Mouse (Mus musculus): ENCODE data around the gene Tmem144. TPM values are rescaled to one million over a fixed set of nuclear protein-coding genes. Genes with fewer than 3 reads are reported as not detected.

The Tmem144 gene
- total RNA-seq, 1 experiment from 2014 or later, result not detected

DNA sequence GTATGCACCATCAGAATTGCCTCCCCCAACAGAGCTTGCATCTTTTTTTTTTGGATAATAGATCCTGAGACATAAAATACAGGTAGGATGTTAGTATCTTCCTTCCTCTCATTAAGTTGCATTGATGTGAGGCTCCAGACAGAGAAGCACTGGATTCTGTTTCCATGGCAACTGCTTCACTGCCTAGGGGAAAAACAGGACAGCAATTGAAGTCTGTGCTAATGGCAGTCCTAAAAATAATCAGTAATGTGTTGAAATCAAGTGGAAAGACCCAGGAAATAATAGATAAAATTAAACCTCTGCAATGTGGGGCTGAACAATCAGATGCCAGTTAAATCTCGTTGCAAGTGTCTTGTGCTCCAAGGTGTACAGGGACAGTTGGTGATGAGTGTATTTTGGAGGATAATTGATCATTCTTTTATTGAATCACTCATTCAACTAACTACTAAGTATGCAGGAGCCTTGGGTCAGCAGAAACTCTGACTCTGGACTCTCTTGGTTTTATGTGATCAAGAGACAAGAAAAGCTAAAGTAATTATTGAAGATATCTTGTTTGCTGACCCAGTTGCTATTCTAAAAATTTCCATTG, 14.6 kb upstream of the Tmem144 start:
- no peak for ATAC-seq (replicated peaks; ENCODE audit: insufficient number of reproducible peaks, low FRiP score, low TSS enrichment, poor library complexity, severe bottlenecking)

DNA sequence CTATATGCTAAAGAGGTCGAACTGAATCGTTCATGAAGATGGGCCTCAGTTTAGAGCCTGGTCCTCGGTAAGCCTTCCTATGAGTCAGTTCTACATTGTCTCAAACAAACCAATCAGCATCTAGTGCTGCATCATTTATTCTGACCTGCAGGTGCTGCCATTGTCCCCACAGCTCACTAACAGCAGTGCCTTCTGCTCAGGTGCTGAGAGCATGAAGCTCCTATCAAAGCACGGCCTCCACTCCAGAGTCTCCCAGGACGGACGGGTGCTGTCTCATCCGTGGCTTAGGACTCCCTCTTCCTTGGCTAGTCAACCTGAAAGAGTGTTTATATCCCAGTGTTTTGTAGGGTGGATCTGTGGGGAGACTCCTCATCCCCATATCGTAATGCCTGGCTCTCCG, 14.0 kb upstream of the Tmem144 start:
- no peak for ATAC-seq (replicated peaks; ENCODE audit: insufficient number of reproducible peaks, low FRiP score, low TSS enrichment, poor library complexity, severe bottlenecking)

DNA sequence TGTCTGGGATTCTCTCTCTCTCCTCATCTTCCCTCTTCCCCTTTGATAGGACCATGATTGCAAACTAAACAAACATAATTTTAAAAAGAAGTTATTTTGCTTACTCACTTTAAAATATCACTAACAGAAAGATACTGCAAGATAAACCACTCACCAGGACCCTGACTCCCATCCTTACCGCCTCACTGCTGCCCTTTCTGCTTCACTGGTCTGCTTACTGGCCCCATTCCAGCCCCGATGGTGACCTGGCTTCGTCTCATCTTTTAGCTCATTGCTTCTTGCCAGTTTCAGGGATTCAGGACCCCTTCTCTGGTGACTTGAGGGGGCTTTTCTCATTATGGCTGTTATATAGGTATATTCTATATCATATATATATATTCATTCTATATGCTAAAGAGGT, 13.5 kb upstream of the Tmem144 start:
- no peak for ATAC-seq (replicated peaks; ENCODE audit: insufficient number of reproducible peaks, low FRiP score, low TSS enrichment, poor library complexity, severe bottlenecking)

DNA sequence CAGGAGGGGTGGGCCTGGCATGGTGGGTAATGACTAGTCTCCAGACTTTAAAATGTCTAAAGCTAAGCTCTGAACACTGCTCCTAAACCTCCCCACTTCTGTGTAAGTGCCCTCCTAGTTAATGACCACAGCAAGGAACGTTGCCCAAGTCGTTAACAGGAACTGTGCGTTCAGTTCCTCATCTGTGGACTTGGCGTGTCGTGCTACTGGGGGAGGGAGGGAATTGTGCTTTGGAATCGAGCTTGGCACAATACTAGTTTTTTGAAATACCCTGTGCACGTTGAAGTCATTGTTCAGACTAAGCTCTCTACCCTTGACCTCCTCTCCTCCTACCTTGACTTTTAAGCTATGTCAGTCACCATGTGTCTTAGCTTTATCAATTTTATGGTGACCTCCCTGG, 12.3 kb upstream of the Tmem144 start:
- ATAC-seq (replicated peaks; ENCODE audit: insufficient number of reproducible peaks, low FRiP score, low TSS enrichment, poor library complexity, severe bottlenecking), result peak; percentile 81

DNA sequence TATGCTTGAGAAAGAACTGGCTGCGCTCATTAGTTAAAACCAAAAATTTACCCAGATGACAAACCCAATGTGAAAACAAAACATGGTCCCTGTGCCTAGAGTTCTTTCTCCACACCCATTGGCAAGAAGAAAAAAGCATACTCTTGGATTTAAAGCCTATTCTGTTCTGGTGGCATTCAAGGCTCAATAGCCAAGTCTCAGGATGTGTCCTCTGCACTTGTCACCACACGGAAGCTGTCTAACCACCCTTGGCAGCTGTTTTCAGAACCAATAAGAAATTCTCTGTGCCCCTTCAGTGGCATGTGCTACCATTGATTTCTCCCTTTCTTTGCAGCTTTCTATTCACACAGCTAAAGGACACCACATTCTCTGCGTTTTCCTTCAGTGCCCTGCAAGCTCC, 5.6 kb upstream of the Tmem144 start:
- no peak for ATAC-seq (replicated peaks; ENCODE audit: insufficient number of reproducible peaks, low FRiP score, low TSS enrichment, poor library complexity, severe bottlenecking)

DNA sequence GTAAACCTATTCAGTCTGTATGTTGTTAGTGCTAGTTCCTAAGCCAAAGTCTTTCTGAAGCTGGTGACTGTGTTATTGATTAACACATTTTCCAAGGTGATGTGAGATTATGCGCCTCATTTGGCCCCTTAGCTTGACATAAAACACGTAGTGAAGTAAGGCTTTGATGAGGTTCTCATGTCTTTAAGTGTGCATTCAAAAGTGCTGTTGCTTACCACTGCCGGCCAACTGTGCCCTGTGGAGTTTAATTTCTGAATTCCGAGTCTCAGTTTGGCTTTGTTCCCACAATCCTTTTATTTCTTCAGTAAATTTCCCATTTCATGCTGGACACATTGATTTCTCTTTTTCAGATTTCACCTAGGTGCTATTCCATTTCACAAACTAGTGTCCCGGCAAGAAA, 5.2 kb upstream of the Tmem144 start:
- no peak for ATAC-seq (replicated peaks; ENCODE audit: insufficient number of reproducible peaks, low FRiP score, low TSS enrichment, poor library complexity, severe bottlenecking)

DNA sequence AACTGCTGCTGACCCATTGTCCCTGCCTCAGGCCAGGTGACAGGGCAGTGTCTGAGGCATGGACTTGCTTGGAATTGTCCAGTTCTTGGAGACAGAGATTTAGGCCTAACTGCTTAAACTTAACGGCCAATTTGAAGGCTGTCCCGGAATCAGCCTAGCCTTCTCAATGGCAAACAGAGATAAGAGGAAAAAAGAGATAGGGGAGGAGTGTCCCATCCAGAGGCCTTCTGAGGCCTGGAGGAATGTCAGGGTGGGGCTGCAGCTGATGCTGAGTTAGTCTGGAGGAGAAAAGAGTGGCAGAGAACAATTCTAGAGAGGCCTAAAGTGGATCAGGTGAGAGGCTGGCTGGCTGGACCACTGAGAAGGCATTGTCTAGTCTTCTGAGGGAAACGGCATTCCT, 465 bp downstream of the Tmem144 start:
- ATAC-seq (replicated peaks; ENCODE audit: insufficient number of reproducible peaks, low FRiP score, low TSS enrichment, poor library complexity, severe bottlenecking), result no peak

DNA sequence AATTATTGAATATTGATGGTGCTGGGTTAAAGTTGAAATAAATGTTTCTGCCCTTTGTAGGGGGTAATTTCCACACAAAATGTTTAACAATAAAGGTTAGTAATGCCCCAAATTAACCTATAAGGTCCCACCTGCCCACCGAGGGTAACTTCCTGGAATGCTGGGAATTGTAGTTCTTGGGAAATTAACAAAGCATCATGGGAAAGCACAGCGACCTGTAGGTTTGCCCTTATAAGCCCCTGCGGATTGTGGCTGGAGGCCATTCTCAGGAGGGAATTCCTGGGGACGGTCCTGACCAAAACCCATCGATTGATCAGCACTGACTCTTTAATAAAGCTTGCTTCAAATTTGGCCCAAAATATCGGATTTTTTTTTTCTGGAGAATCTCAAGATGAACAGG, 1.9 kb downstream of the Tmem144 start:
- ATAC-seq (replicated peaks; ENCODE audit: insufficient number of reproducible peaks, low FRiP score, low TSS enrichment, poor library complexity, severe bottlenecking), result no peak

DNA sequence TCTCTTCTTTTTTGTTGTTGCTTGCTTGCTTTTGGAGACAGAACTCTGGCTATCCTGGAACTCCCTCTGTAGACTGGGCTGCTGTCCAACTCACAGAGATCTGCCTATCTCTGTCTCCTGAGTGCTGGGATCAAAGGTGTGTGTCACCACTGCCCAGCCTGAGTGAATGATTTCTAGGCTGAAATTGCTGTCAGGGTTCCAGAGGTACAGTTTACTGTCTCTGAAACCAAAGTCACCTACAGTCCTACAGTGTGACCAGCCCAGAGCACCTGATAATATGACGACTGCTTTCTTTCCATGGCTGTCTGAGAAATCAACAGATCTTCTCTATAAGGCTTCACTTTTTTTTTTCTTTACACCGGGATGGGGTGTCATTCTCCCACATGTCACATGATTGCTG, 3.0 kb downstream of the Tmem144 start:
- no peak for ATAC-seq (replicated peaks; ENCODE audit: insufficient number of reproducible peaks, low FRiP score, low TSS enrichment, poor library complexity, severe bottlenecking)

DNA sequence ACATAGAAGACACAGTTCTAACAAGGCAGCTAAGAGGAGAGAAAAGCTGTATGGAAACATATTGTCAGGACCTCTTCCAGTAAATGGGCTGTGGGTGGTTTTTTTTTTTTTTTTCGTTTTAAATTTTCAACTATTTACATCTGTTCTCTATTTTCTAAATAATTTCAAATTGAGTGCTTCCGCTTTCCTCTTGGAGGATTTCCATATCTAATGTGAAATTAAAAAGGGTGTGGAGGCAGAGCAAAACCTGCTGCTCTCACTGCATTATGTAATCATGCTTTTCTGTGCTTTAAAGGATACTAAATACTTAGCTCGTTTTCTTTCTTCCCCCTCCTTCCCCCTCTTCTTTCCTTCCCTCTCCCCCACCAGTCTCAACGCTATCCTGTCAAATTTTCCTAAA, 3.7 kb downstream of the Tmem144 start:
- ATAC-seq (replicated peaks; ENCODE audit: insufficient number of reproducible peaks, low FRiP score, low TSS enrichment, poor library complexity, severe bottlenecking), result no peak

DNA sequence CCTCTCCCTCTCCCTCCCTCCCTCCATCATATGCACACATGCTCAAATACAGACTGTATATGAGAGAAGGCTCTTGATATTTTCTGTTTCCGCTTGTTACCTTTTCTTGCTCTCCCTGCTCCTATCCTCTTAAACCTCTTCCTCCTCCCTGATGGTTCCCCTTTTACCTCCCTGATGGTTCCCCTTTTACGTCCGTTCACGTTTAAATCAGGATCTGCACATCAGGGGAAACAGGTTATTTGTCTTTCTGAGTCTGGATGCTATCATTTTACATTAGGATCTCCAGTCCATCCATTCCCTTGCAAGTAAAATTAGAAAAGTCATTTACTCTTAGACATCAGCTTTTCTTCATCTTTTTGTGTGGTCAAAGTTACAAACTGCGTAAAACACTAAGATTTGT, 5.9 kb downstream of the Tmem144 start:
- no peak for ATAC-seq (replicated peaks; ENCODE audit: insufficient number of reproducible peaks, low FRiP score, low TSS enrichment, poor library complexity, severe bottlenecking)

DNA sequence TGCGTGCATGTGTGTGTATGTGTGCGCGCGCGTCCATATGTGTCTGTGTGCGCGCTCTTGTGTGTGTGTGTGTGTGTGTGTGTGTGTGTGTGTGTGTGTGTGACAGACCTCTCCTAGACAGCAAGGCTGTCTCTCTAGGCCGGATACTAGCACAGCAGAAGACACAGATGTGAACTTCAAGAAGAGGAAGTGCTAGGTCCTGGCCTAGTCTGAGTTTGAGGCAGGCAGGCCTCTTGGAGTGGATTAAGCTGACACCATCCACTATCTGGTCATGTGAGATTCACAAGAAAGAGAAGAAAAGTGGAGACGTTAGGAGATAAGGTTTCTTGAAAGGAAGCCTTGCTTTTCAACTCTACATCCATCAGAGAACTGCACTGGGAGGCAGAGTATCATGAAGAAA, 8.6 kb downstream of the Tmem144 start:
- no peak; the same call in 1 of the 2 replicates for ATAC-seq (replicated peaks; ENCODE audit: insufficient number of reproducible peaks, low FRiP score, low TSS enrichment, poor library complexity, severe bottlenecking)

DNA sequence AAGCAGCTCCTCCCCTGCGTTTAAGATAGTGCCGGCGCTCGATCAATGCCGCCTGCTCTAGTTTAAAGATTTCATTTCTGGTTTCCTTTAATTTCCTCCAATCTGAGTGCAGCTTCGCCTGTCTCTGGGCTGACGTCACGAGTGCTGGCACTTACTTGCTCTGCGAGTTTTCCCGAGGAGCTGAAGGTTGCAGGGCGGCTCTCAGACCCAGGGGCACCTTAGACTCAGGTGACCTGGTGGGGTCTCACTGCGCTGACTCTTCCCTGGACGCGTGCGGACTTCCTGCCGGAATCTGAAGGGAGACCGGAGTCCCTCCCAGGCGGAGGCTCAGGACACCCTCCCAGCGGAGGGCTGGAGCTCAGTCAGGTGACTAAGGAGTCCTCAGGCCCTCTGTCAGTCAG, 10.0 kb downstream of the Tmem144 start:
- peak; percentile 69 for ATAC-seq (replicated peaks; ENCODE audit: insufficient number of reproducible peaks, low FRiP score, low TSS enrichment, poor library complexity, severe bottlenecking)

DNA sequence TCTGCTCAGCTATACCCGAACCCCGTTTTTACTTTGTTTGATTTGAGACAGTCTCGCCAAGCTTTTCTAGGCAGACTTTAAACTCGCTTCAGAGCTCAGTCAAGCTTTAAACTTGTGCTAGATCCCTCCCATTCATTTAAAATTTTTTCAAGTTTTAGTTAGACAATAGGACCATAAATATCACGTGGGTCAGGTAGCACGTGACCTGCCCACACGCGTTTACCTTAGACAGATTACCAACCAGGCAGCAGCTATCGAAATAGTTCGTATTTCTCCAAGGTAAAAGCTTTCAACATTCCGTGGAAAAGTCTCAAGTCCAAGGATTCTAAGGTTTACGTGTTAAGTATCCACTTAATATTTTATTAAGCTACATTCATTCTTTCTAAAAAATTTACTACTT, 10.4 kb downstream of the Tmem144 start:
- ATAC-seq (replicated peaks; ENCODE audit: insufficient number of reproducible peaks, low FRiP score, low TSS enrichment, poor library complexity, severe bottlenecking), result peak; percentile 61; the same call in 1 of the 2 replicates

DNA sequence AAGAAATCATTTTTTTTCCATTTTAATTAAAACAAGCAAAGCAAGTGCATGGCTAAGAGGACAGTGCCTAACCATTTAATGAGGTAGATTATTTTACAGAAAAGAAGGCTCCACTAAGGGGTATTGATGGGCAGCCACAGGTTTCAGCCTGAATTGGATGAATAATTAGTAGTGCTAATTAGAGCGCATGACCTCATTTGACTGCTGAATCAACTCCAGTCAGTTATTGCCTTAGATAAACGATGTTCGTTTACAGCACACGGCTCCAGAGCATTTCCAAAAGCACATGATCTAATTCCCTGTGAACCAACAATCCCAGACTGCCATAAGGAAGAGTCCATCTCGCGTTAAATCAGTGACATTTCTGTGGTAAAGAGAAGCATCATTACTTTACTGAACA, 11.1 kb downstream of the Tmem144 start:
- no peak for ATAC-seq (replicated peaks; ENCODE audit: insufficient number of reproducible peaks, low FRiP score, low TSS enrichment, poor library complexity, severe bottlenecking)

DNA sequence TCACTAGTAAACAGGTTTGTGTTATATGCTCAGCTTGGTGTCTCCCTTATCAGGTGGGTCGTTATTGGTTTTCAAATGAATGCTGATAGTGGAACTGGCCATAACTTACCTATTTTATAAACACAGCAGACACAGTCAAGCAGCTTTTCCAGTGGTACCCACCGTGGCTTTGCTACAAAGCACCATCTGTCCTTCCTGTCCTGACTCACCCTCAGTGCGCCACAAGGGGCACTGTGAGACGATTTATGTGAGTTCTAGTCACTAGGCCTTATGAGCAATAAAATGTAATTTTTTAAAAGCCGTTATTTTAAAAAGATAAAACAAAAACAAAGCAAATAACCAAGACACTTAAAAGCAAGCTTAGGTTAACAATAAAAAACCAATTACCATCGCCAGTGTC, 13.8 kb downstream of the Tmem144 start:
- ATAC-seq (replicated peaks; ENCODE audit: insufficient number of reproducible peaks, low FRiP score, low TSS enrichment, poor library complexity, severe bottlenecking), result no peak

DNA sequence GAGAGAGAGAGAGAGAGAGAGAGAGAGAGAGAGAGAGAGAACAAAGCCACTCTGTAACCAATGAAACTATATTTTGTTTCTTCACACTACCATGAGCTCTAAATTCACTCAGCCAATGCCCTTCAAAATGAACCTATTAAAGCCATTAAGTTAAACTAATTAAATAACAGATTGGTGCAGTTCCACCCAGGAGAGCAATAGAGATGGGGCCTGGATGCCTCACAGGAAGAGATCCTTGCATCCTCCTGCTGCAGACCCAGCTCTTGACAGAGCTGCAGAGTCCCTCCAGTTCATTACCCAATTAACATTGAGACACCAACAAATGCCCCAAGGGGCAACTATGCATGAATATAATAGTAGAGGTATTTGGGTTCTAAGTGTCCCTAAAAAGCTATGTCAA, 23.3 kb downstream of the Tmem144 start:
- ATAC-seq (replicated peaks; ENCODE audit: insufficient number of reproducible peaks, low FRiP score, low TSS enrichment, poor library complexity, severe bottlenecking), result no peak

DNA sequence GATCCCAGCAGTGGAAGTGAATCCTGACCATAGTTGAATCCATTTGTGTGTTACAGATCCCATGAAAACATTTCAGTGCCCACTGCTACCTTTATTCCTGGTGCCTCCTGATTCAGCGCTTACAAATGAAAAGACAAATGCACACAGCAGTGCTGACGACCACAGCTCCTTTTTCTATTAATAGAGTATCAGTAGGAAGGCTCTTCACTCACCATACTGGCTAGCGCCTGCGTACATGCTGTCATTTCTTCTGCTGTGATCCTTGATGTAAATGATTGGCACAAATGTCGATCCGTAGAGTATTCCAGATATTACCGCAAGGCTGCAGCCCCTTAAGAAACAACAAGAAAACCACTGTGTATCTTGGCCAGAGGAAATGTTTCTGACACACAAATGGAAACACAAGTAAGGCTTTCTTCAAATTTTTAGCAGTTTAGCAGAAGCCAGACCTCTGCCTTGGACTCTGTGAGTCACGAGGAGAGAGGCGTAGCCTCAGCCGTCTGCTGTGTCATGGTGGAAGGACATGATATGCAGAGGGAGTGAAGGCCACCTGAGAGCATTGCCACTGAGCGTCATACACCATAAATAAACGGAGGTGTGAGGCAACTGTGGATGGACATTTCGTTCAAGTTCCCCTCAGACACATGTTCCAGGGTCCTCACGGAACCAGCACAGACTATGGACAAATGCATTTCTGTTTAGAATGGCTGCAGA, 27.3 kb downstream of the Tmem144 start:
- ATAC-seq (replicated peaks; ENCODE audit: insufficient number of reproducible peaks, low FRiP score, low TSS enrichment, poor library complexity, severe bottlenecking), result no peak

DNA sequence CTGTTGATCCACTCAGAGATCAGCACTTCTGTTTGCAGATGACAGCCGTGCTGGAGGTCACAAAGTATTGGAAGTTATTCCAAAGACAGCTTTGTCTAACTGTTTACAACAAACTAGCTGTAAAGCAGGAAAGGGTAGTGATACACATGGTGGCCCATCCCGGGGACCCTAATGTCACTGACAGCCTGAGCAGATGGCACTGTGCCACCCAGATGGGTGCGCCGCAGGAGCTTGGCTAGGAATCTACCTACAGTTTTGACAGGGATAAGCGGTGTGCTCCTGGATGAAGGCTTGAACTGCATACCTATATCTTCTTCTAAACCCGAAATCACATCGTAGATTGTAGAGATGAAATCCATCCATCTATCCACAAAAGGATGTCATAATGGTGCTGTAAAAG, 29.4 kb downstream of the Tmem144 start:
- ATAC-seq (replicated peaks; ENCODE audit: insufficient number of reproducible peaks, low FRiP score, low TSS enrichment, poor library complexity, severe bottlenecking), result no peak

DNA sequence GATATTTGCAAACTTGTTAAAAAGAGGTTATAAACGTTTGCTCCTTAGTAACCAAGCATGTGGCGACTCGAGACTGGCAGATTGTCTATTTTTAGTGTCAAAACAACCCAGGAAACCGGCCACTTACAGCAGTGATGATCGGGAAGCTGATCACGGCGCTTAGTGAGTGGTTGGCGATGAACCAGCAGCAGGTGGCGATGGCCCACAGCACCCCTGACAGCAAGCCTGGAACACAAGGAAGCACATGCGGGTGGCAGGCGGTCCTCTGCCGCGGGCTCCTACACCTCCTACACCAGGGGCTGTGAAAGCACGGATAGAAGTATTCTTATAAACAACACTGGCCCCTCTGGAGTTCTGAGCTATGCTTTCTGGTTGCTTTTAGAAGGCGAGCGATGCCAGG, 31.4 kb downstream of the Tmem144 start:
- no peak for ATAC-seq (replicated peaks; ENCODE audit: insufficient number of reproducible peaks, low FRiP score, low TSS enrichment, poor library complexity, severe bottlenecking)

Data from monocyte, adult 5-6 weeks (primary cell).